Mouse (Mus musculus): Measurements from ENCODE around the gene Cyren. TPM values are rescaled to one million over a fixed set of nuclear protein-coding genes. Genes with fewer than 3 reads are reported as not detected.

Gene Cyren
- total RNA-seq, 1 experiment from 2014 or later: 11.5 TPM

Other genes starting within 250 kb of the Cyren start
- gene Agbl3, start 97.6 kb downstream of the Cyren start, total RNA-seq (2017): 6.1 and 6.9 TPM in 2 replicates
- 24.3 and 26.1 TPM in 2 replicates for gene Tmem140, start 14.9 kb downstream of the Cyren start, total RNA-seq (2017)
- 32.7 and 34.8 TPM in 2 replicates for gene Wdr91, start 32.8 kb upstream of the Cyren start, total RNA-seq (2017)
- not detected in 2 replicates for gene Stra8, start 42.1 kb upstream of the Cyren start, total RNA-seq (2017)
- gene Slc23a4, start 110.3 kb upstream of the Cyren start, total RNA-seq (2017): 0.23 and 0.61 TPM in 2 replicates

Measured in neutrophil, adult 5-6 weeks (primary cell).